Mouse (Mus musculus) olfactory bulb, adult 2 months (tissue): ENCODE results near the gene Myl9.

Experiments used
- CTCF ChIP-seq: fragments of 200-500 bp; IDR thresholded peaks from 2 replicates; pipeline ENCODE4 v1.5.1; 2012; ENCODE audit warnings: low read depth, mild to moderate bottlenecking, low read length, moderate library complexity; ENCODE audit not compliant: insufficient read depth
- POLR2A ChIP-seq: fragments of 200-500 bp; IDR thresholded peaks from 2 replicates; pipeline ENCODE4 v1.6.1; 2012; ENCODE audit warnings: mild to moderate bottlenecking, low read depth, low read length, moderate library complexity; ENCODE audit not compliant: insufficient read depth

- no peak for TF ChIP-seq POLR2A
- no peak for TF ChIP-seq CTCF
These were observed 40.2 kb downstream of the Myl9 start for GRCm38 (mm10) chr2:156815412-156815811.
